Mouse (Mus musculus): Measurements from ENCODE around the gene Gpr45.

- TF ChIP-seq CTCF (IDR thresholded peaks at IDR 0.05; ENCODE audit: low read depth, low read length) (no peak), POLR2A (IDR thresholded peaks at IDR 0.05; ENCODE audit: borderline replicate concordance, low read depth, low read length) (no peak)
These were observed 94.3 kb downstream of the Gpr45 start for GRCm38 (mm10) chr1:43046990-43047389.
